11 mouse cellular contexts compared by ENCODE assay signal in genomic region chr5:66865229-66865628, GRCm38 (mm10).
DNase-seq lines count a peak whose midpoint lies in the region; ATAC-seq lines count a peak whose summit lies in the region.
"Had no signal": no experiment of that assay in that cellular context is flagged by ENCODE, and none has a peak within 500 bp of the region (broad histone marks: within the 10 kb centered on the region; RNA-seq: fewer than 3 reads in every experiment).

No protein-coding gene starts in this region.

- 0 out of 2 replicates have a peak, but pooled peaks have one; percentile 28 for ATAC-seq in forebrain, embryonic 13.5 days
- ATAC-seq: intestine, postnatal 0 days had no signal

- peaks cover 44% of the 10 kb centered on the region for H3K4me1 ChIP-seq in forebrain, embryonic 13.5 days

- WGBS in forebrain, embryonic 13.5 days: 31% methylated on average over 5 of the region's 5 CpGs

- peak overlapping the region; percentile 48; the same call in 1 of the 2 replicates for H3K27ac ChIP-seq in forebrain, embryonic 13.5 days
- H3K27ac ChIP-seq: heart, embryonic 13.5 days had no signal

- H3K36me3 ChIP-seq in forebrain, embryonic 13.5 days (ENCODE audit: poor library complexity, severe bottlenecking): no peaks in the 10 kb centered on the region
- H3K36me3 ChIP-seq: heart, embryonic 13.5 days had no signal

- H3K27me3 ChIP-seq in forebrain, embryonic 13.5 days: no peaks in the 10 kb centered on the region
- H3K27me3 ChIP-seq: heart, embryonic 13.5 days had no signal

- H3K4me3 ChIP-seq in forebrain, embryonic 13.5 days: no peak overlapping the region
- H3K4me3 ChIP-seq: heart, embryonic 13.5 days had no signal

- H3K4me2 ChIP-seq in forebrain, embryonic 13.5 days: no peak overlapping the region
- H3K4me2 ChIP-seq: heart, embryonic 13.5 days had no signal

- H3K9me3 ChIP-seq in forebrain, embryonic 13.5 days (replicated peaks): no peaks in the 10 kb centered on the region
- H3K9me3 ChIP-seq: heart, embryonic 13.5 days had no signal

- DNase-seq in left cerebral cortex, adult 11 months (ENCODE audit: low spot score): peak; percentile 51
- DNase-seq in left cerebral cortex, postnatal 4 days: no peak
- DNase-seq in layer of hippocampus, postnatal 14 days (ENCODE audit: low spot score in 2 of 2): peak; percentile 26 to 47
- peak; percentile 26 for DNase-seq in retina, embryonic 14.5 days (ENCODE audit: low spot score)
- DNase-seq in spleen, postnatal 14 days (ENCODE audit: low spot score in 2 of 2): no peak
- no peak for DNase-seq in heart, postnatal 10 days
- no peak for DNase-seq in heart, adult 11 months
- DNase-seq: thymus, adult 2 months had no signal

- H3K9ac ChIP-seq in forebrain, embryonic 13.5 days: no peak overlapping the region
- H3K9ac ChIP-seq: heart, embryonic 13.5 days had no signal

- intact Hi-C loops in left cerebral cortex, postnatal 4 days (cut with DNase I): no loop called here
- intact Hi-C loops in heart, postnatal 10 days (cut with DNase I): no loop called here

Comparison
In these comparisons a context has a peak if more than half of its experiments do, and no peak if none do; other contexts are left out.
1. DNase-seq: peak in left cerebral cortex, adult 11 months (single experiment), layer of hippocampus, postnatal 14 days (2 of 2) and retina, embryonic 14.5 days (single experiment); none in left cerebral cortex, postnatal 4 days (single experiment), spleen, postnatal 14 days (0 of 2), heart, postnatal 10 days (0 of 2) and heart, adult 11 months (single experiment).